Mouse (Mus musculus): ENCODE measurements around the gene Gabpb2. TPM values are rescaled to one million over a fixed set of nuclear protein-coding genes. Genes with fewer than 3 reads are reported as not detected.

Gabpb2 gene
- total and polyA plus RNA-seq, 2 experiments from 2014 or later = 3.1 to 6.6 TPM

- Histone ChIP-seq H3K27me3 (ENCODE audit: control insufficient read depth, insufficient read depth, low read length) (peaks cover 7% of the 10 kb centered on the region; the same call in 1 of the 2 replicates), H3K9me3 (replicated peaks; ENCODE audit: control insufficient read depth, low read length) (no peaks in the 10 kb centered on the region), H3K36me3 (replicated peaks; ENCODE audit: control insufficient read depth, insufficient read depth, low read length) (peaks cover 4% of the 10 kb centered on the region; the same call in 1 of the 2 replicates), H3K4me1 (ENCODE audit: control insufficient read depth, insufficient read depth) (0 out of 2 replicates have a peak, but pooled peaks cover 1% of the 10 kb centered on the region), H3K27ac (ENCODE audit: low read depth) (no peak overlapping the region), H3K9ac (replicated peaks; ENCODE audit: low read depth, low read length) (no peak overlapping the region), H3K4me2 (ENCODE audit: low read depth, low read length) (no peak overlapping the region), H3K4me3 (ENCODE audit: low read depth, low read length) (no peak overlapping the region)
- 83% methylated on average over 5 of the region's 5 CpGs for WGBS
- ATAC-seq (ENCODE audit: insufficient read depth, low read depth) = no peak
- TF ChIP-seq CTCF (IDR thresholded peaks at IDR 0.05; ENCODE audit: low read depth) (no peak), EP300 (IDR thresholded peaks at IDR 0.05; ENCODE audit: low read depth) (no peak)
- no peak for DNase-seq (ENCODE audit: low spot score)
These were observed 38.8 kb downstream of the Gabpb2 start for GRCm38 (mm10) chr3:95178948-95179347.

- DNase-seq (ENCODE audit: low spot score) = no peak
- peaks cover 19% of the 10 kb centered on the region for H3K27me3 ChIP-seq (ENCODE audit: control insufficient read depth, insufficient read depth, low read length)
- no peak for TF ChIP-seq EP300 (IDR thresholded peaks at IDR 0.05; ENCODE audit: low read depth)
- TF ChIP-seq CTCF (IDR thresholded peaks at IDR 0.05; ENCODE audit: low read depth) = no peak
- H3K9ac ChIP-seq (replicated peaks; ENCODE audit: low read depth, low read length) = no peak overlapping the region
- no peaks in the 10 kb centered on the region for H3K36me3 ChIP-seq (replicated peaks; ENCODE audit: control insufficient read depth, insufficient read depth, low read length)
- H3K4me2 ChIP-seq (ENCODE audit: low read depth, low read length) = no peak overlapping the region
- H3K27ac ChIP-seq (ENCODE audit: low read depth) = no peak overlapping the region
- 0 out of 2 replicates have a peak, but pooled peaks cover 9% of the 10 kb centered on the region for H3K4me1 ChIP-seq (ENCODE audit: control insufficient read depth, insufficient read depth)
- no peak overlapping the region for H3K4me3 ChIP-seq (ENCODE audit: low read depth, low read length)
- ATAC-seq (ENCODE audit: insufficient read depth, low read depth) = no peak
- whole genome bisulfite sequencing = 71% methylated on average over 6 of the region's 6 CpGs
- H3K9me3 ChIP-seq (replicated peaks; ENCODE audit: control insufficient read depth, low read length) = no peaks in the 10 kb centered on the region
These were observed 40.1 kb downstream of the Gabpb2 start for GRCm38 (mm10) chr3:95177583-95177982.

GRCm38 (mm10) chr3:95176500-95176899 is 41.2 kb downstream of the Gabpb2 start:
- H3K36me3 ChIP-seq (replicated peaks; ENCODE audit: control insufficient read depth, insufficient read depth, low read length) = no peaks in the 10 kb centered on the region
- H3K4me3 ChIP-seq (ENCODE audit: low read depth, low read length) = no peak overlapping the region
- H3K4me2 ChIP-seq (ENCODE audit: low read depth, low read length) = no peak overlapping the region
- 0 out of 2 replicates have a peak, but pooled peaks cover 9% of the 10 kb centered on the region for H3K4me1 ChIP-seq (ENCODE audit: control insufficient read depth, insufficient read depth)
- 71% methylated on average over 3 of the region's 3 CpGs for WGBS
- no peak for ATAC-seq (ENCODE audit: insufficient read depth, low read depth)
- H3K27ac ChIP-seq (ENCODE audit: low read depth) = no peak overlapping the region
- no peak for DNase-seq (ENCODE audit: low spot score)
- peaks cover 30% of the 10 kb centered on the region for H3K27me3 ChIP-seq (ENCODE audit: control insufficient read depth, insufficient read depth, low read length)
- H3K9me3 ChIP-seq (replicated peaks; ENCODE audit: control insufficient read depth, low read length) = no peaks in the 10 kb centered on the region
- H3K9ac ChIP-seq (replicated peaks; ENCODE audit: low read depth, low read length) = no peak overlapping the region
- no peak for TF ChIP-seq CTCF (IDR thresholded peaks at IDR 0.05; ENCODE audit: low read depth)
- TF ChIP-seq EP300 (IDR thresholded peaks at IDR 0.05; ENCODE audit: low read depth) = no peak

GRCm38 (mm10) chr3:95174011-95174592 is 43.6 kb downstream of the Gabpb2 start:
- no peak overlapping the region for H3K27ac ChIP-seq (ENCODE audit: low read depth)
- 3% methylated on average over 16 of the region's 16 CpGs for WGBS
- H3K9ac ChIP-seq (replicated peaks; ENCODE audit: low read depth, low read length) = peak overlapping the region; percentile 44; the same call in 1 of the 2 replicates
- DNase-seq (ENCODE audit: low spot score) (peak; percentile 71), ATAC-seq (ENCODE audit: insufficient read depth, low read depth) (peak; percentile 62; the same call in 1 of the 2 replicates)
- H3K27me3 ChIP-seq (ENCODE audit: control insufficient read depth, insufficient read depth, low read length) = peaks cover 48% of the 10 kb centered on the region
- H3K36me3 ChIP-seq (replicated peaks; ENCODE audit: control insufficient read depth, insufficient read depth, low read length) = no peaks in the 10 kb centered on the region
- H3K9me3 ChIP-seq (replicated peaks; ENCODE audit: control insufficient read depth, low read length) = no peaks in the 10 kb centered on the region
- H3K4me1 ChIP-seq (ENCODE audit: control insufficient read depth, insufficient read depth) = 0 out of 2 replicates have a peak, but pooled peaks cover 9% of the 10 kb centered on the region
- H3K4me2 ChIP-seq (ENCODE audit: low read depth, low read length) = peak overlapping the region; percentile 71
- peak overlapping the region; percentile 51 for H3K4me3 ChIP-seq (ENCODE audit: low read depth, low read length)
- peak; percentile 89 for TF ChIP-seq CTCF (IDR thresholded peaks at IDR 0.05; ENCODE audit: low read depth)
- TF ChIP-seq EP300 (IDR thresholded peaks at IDR 0.05; ENCODE audit: low read depth) = no peak

GRCm38 (mm10) chr3:95173256-95173949 is 44.3 kb downstream of the Gabpb2 start:
- H3K27ac ChIP-seq (ENCODE audit: low read depth) = no peak overlapping the region
- peak overlapping the region; percentile 44 for H3K9ac ChIP-seq (replicated peaks; ENCODE audit: low read depth, low read length)
- H3K4me1 ChIP-seq (ENCODE audit: control insufficient read depth, insufficient read depth) = 0 out of 2 replicates have a peak, but pooled peaks cover 9% of the 10 kb centered on the region
- H3K36me3 ChIP-seq (replicated peaks; ENCODE audit: control insufficient read depth, insufficient read depth, low read length) = no peaks in the 10 kb centered on the region
- TF ChIP-seq EP300 (IDR thresholded peaks at IDR 0.05; ENCODE audit: low read depth) = no peak
- TF ChIP-seq CTCF (IDR thresholded peaks at IDR 0.05; ENCODE audit: low read depth) = no peak
- peaks cover 48% of the 10 kb centered on the region for H3K27me3 ChIP-seq (ENCODE audit: control insufficient read depth, insufficient read depth, low read length)
- H3K9me3 ChIP-seq (replicated peaks; ENCODE audit: control insufficient read depth, low read length) = no peaks in the 10 kb centered on the region
- ATAC-seq (ENCODE audit: insufficient read depth, low read depth) (peak; percentile 48), DNase-seq (ENCODE audit: low spot score) (no peak)
- WGBS = 6% methylated on average over 57 of the region's 58 CpGs
- H3K4me2 ChIP-seq (ENCODE audit: low read depth, low read length) = peak overlapping the region; percentile 71
- H3K4me3 ChIP-seq (ENCODE audit: low read depth, low read length) = peak overlapping the region; percentile 51
